Mouse (Mus musculus): Measurements from ENCODE around the gene Tprn. TPM values are rescaled to one million over a fixed set of nuclear protein-coding genes. Genes with fewer than 3 reads are reported as not detected.
A peak's percentile ranks its signal among the peaks of the same experiment; 100 is the strongest.

Gene Tprn
- polyA plus RNA-seq, 1 experiment = 24.4 TPM

- Histone ChIP-seq H3K27me3 (ENCODE audit: control insufficient read depth, insufficient read depth, low read length) (no peaks in the 10 kb centered on the region), H3K27ac (ENCODE audit: control insufficient read depth, insufficient read depth, low read length) (no peak overlapping the region), H3K36me3 (ENCODE audit: control insufficient read depth, insufficient read depth, low read length) (no peaks in the 10 kb centered on the region), H3K4me3 (ENCODE audit: control insufficient read depth, insufficient read depth, low read length) (peak overlapping the region; percentile 29; the same call in 1 of the 2 replicates), H3K4me1 (replicated peaks; ENCODE audit: control insufficient read depth, insufficient read depth, low read length) (peaks cover 22% of the 10 kb centered on the region)
- 55% methylated on average over 12 of the region's 12 CpGs for WGBS
- TF ChIP-seq POLR2A (IDR thresholded peaks at IDR 0.05; ENCODE audit: control insufficient read depth, extremely low read depth, insufficient read depth, low read length, poor library complexity) = no peak
- no peak for TF ChIP-seq CTCF (IDR thresholded peaks at IDR 0.05; ENCODE audit: borderline replicate concordance, control insufficient read depth, extremely low read depth, insufficient read depth, low read length, poor library complexity)
- no peak for DNase-seq
These were observed 548 bp upstream of the Tprn start for GRCm38 (mm10) chr2:25261870-25262269.

- H3K4me1 ChIP-seq (replicated peaks; ENCODE audit: control insufficient read depth, insufficient read depth, low read length) = peaks cover 22% of the 10 kb centered on the region
- TF ChIP-seq POLR2A (IDR thresholded peaks at IDR 0.05; ENCODE audit: control insufficient read depth, extremely low read depth, insufficient read depth, low read length, poor library complexity) = no peak
- TF ChIP-seq CTCF (IDR thresholded peaks at IDR 0.05; ENCODE audit: borderline replicate concordance, control insufficient read depth, extremely low read depth, insufficient read depth, low read length, poor library complexity) = no peak
- whole genome bisulfite sequencing = under 1% methylated on average over 82 of the region's 82 CpGs
- H3K4me3 ChIP-seq (ENCODE audit: control insufficient read depth, insufficient read depth, low read length) = peak overlapping the region; percentile 59
- peak; percentile 52 for DNase-seq
- no peaks in the 10 kb centered on the region for H3K27me3 ChIP-seq (ENCODE audit: control insufficient read depth, insufficient read depth, low read length)
- H3K27ac ChIP-seq (ENCODE audit: control insufficient read depth, insufficient read depth, low read length) = no peak overlapping the region
- H3K36me3 ChIP-seq (ENCODE audit: control insufficient read depth, insufficient read depth, low read length) = no peaks in the 10 kb centered on the region
These were observed 591 bp downstream of the Tprn start for GRCm38 (mm10) chr2:25262795-25263622.

GRCm38 (mm10) chr2:25263623-25264285, 1.3 kb downstream of the Tprn start:
- no peak for DNase-seq
- Histone ChIP-seq H3K27ac (ENCODE audit: control insufficient read depth, insufficient read depth, low read length) (no peak overlapping the region), H3K27me3 (ENCODE audit: control insufficient read depth, insufficient read depth, low read length) (no peaks in the 10 kb centered on the region), H3K4me1 (replicated peaks; ENCODE audit: control insufficient read depth, insufficient read depth, low read length) (peaks cover 22% of the 10 kb centered on the region), H3K36me3 (ENCODE audit: control insufficient read depth, insufficient read depth, low read length) (no peaks in the 10 kb centered on the region), H3K4me3 (ENCODE audit: control insufficient read depth, insufficient read depth, low read length) (peak overlapping the region; percentile 59)
- no peak for TF ChIP-seq POLR2A (IDR thresholded peaks at IDR 0.05; ENCODE audit: control insufficient read depth, extremely low read depth, insufficient read depth, low read length, poor library complexity)
- TF ChIP-seq CTCF (IDR thresholded peaks at IDR 0.05; ENCODE audit: borderline replicate concordance, control insufficient read depth, extremely low read depth, insufficient read depth, low read length, poor library complexity) = no peak
- WGBS = 48% methylated on average over 12 of the region's 12 CpGs

GRCm38 (mm10) chr2:25264286-25264660, 1.9 kb downstream of the Tprn start:
- Histone ChIP-seq H3K36me3 (ENCODE audit: control insufficient read depth, insufficient read depth, low read length) (no peaks in the 10 kb centered on the region), H3K4me1 (replicated peaks; ENCODE audit: control insufficient read depth, insufficient read depth, low read length) (peaks cover 22% of the 10 kb centered on the region), H3K27me3 (ENCODE audit: control insufficient read depth, insufficient read depth, low read length) (no peaks in the 10 kb centered on the region), H3K27ac (ENCODE audit: control insufficient read depth, insufficient read depth, low read length) (no peak overlapping the region), H3K4me3 (ENCODE audit: control insufficient read depth, insufficient read depth, low read length) (no peak overlapping the region)
- no peak for DNase-seq
- TF ChIP-seq POLR2A (IDR thresholded peaks at IDR 0.05; ENCODE audit: control insufficient read depth, extremely low read depth, insufficient read depth, low read length, poor library complexity) = no peak
- TF ChIP-seq CTCF (IDR thresholded peaks at IDR 0.05; ENCODE audit: borderline replicate concordance, control insufficient read depth, extremely low read depth, insufficient read depth, low read length, poor library complexity) = no peak
- WGBS = 73% methylated on average over 5 of the region's 5 CpGs

- H3K36me3 ChIP-seq (ENCODE audit: control insufficient read depth, insufficient read depth, low read length) = peaks cover under 1% of the 10 kb centered on the region
- H3K4me1 ChIP-seq (replicated peaks; ENCODE audit: control insufficient read depth, insufficient read depth, low read length) = peaks cover 22% of the 10 kb centered on the region
- H3K4me3 ChIP-seq (ENCODE audit: control insufficient read depth, insufficient read depth, low read length) = no peak overlapping the region
- DNase-seq = no peak
- no peak overlapping the region for H3K27ac ChIP-seq (ENCODE audit: control insufficient read depth, insufficient read depth, low read length)
- WGBS = 90% methylated on average over 3 of the region's 3 CpGs
- H3K27me3 ChIP-seq (ENCODE audit: control insufficient read depth, insufficient read depth, low read length) = no peaks in the 10 kb centered on the region
- TF ChIP-seq POLR2A (IDR thresholded peaks at IDR 0.05; ENCODE audit: control insufficient read depth, extremely low read depth, insufficient read depth, low read length, poor library complexity) = no peak
- no peak for TF ChIP-seq CTCF (IDR thresholded peaks at IDR 0.05; ENCODE audit: borderline replicate concordance, control insufficient read depth, extremely low read depth, insufficient read depth, low read length, poor library complexity)
These were observed 2.4 kb downstream of the Tprn start for GRCm38 (mm10) chr2:25264851-25265250.

GRCm38 (mm10) chr2:25265897-25266656, 3.7 kb downstream of the Tprn start:
- WGBS = 61% methylated on average over 6 of the region's 6 CpGs
- Histone ChIP-seq H3K4me1 (replicated peaks; ENCODE audit: control insufficient read depth, insufficient read depth, low read length) (peaks cover 24% of the 10 kb centered on the region), H3K27me3 (ENCODE audit: control insufficient read depth, insufficient read depth, low read length) (no peaks in the 10 kb centered on the region), H3K4me3 (ENCODE audit: control insufficient read depth, insufficient read depth, low read length) (no peak overlapping the region), H3K27ac (ENCODE audit: control insufficient read depth, insufficient read depth, low read length) (no peak overlapping the region), H3K36me3 (ENCODE audit: control insufficient read depth, insufficient read depth, low read length) (peaks cover 12% of the 10 kb centered on the region)
- TF ChIP-seq POLR2A (IDR thresholded peaks at IDR 0.05; ENCODE audit: control insufficient read depth, extremely low read depth, insufficient read depth, low read length, poor library complexity) = no peak
- no peak for TF ChIP-seq CTCF (IDR thresholded peaks at IDR 0.05; ENCODE audit: borderline replicate concordance, control insufficient read depth, extremely low read depth, insufficient read depth, low read length, poor library complexity)
- no peak for DNase-seq
